Mouse (Mus musculus) heart, adult 2 months (tissue): ENCODE measurements around the gene Nim1k.

Source experiments
- CTCF ChIP-seq: fragments of 200-600 bp; IDR thresholded peaks from 2 replicates; pipeline ENCODE4 v1.8.1; 2022; ENCODE audit warnings: antibody characterized with exemption, mild to moderate bottlenecking, moderate library complexity
- EP300 ChIP-seq: fragments of 200-500 bp; IDR thresholded peaks from 2 replicates; pipeline ENCODE4 v1.6.1; 2011; ENCODE audit warnings: low read depth, low read length, control low read depth; ENCODE audit not compliant: insufficient read depth
- POLR2A ChIP-seq: fragments of 200-500 bp; IDR thresholded peaks from 2 replicates; pipeline ENCODE4 v1.6.1; 2011; ENCODE audit warnings: mild to moderate bottlenecking, low read depth, low read length, control low read depth; ENCODE audit not compliant: insufficient read depth

GRCm38 (mm10) chr13:119768541-119768940, 12.9 kb upstream of the Nim1k start:
- TF ChIP-seq CTCF = no peak
- TF ChIP-seq EP300 = no peak
- no peak for TF ChIP-seq POLR2A
